Mouse (Mus musculus) ES-E14 (cell line): Measurements from ENCODE around the gene Asz1. TPM values are rescaled to one million over a fixed set of nuclear protein-coding genes. Genes with fewer than 3 reads are reported as not detected.
A peak's percentile ranks its signal among the peaks of the same experiment; 100 is the strongest.

ENCODE experiments used
- DNase-seq: peaks from one replicate; pipeline ENCODE4 v3.0.0-alpha.2; 2013; ENCODE audit warnings: low read depth, low spot score
- H3K27ac ChIP-seq: 2 replicates; pipeline ENCODE4 v1.5.1; 2012; ENCODE audit warnings: low read depth, mild to moderate bottlenecking, low read length, moderate library complexity, mixed read lengths; ENCODE audit not compliant: poor library complexity, insufficient read depth, severe bottlenecking
- H3K36me3 ChIP-seq: 2 replicates; pipeline ENCODE4 v1.6.1; 2012; ENCODE audit warnings: mild to moderate bottlenecking, low read length, moderate library complexity, mixed read lengths; ENCODE audit not compliant: control insufficient read depth, poor library complexity, insufficient read depth, severe bottlenecking
- H3K4me1 ChIP-seq, 2 experiments: fragments of 150-350 bp in 1 of 2; sonication (generic) in 1 of 2; 2 replicates each; pipeline ENCODE4 v1.6.1; 2012; ENCODE audit warnings: low read length in 2 of 2, mild to moderate bottlenecking in 1 of 2, mixed read lengths in 1 of 2; ENCODE audit not compliant: control insufficient read depth in 2 of 2, insufficient read depth in 2 of 2, poor library complexity in 1 of 2
- H3K4me3 ChIP-seq, 2 experiments: fragments of 150-350 bp in 1 of 2; sonication (generic) in 1 of 2; 2 replicates each; pipeline ENCODE4 v1.5.1; 2012; ENCODE audit warnings: low read length in 2 of 2, low read depth in 1 of 2, mild to moderate bottlenecking in 1 of 2, mixed read lengths in 1 of 2; ENCODE audit not compliant: insufficient read depth in 1 of 2, poor library complexity in 1 of 2, severe bottlenecking in 1 of 2
- H3K9ac ChIP-seq: 2 replicates; pipeline ENCODE4 v1.6.1; 2012; ENCODE audit warnings: low read depth, mild to moderate bottlenecking, low read length, mixed read lengths; ENCODE audit not compliant: poor library complexity, insufficient read depth, severe bottlenecking
- H3K9me3 ChIP-seq: fragments of 150-350 bp; sonication (generic); 2 replicates; pipeline ENCODE4 v1.6.1; 2012; ENCODE audit warnings: low read depth, mild to moderate bottlenecking, low read length; ENCODE audit not compliant: control insufficient read depth, insufficient read depth
- CHD2 ChIP-seq: IDR thresholded peaks from 2 replicates; pipeline ENCODE4 v1.6.1; 2014; ENCODE audit warnings: mild to moderate bottlenecking, low read depth, low read length, inconsistent platforms
- HCFC1 ChIP-seq: IDR thresholded peaks from 2 replicates; pipeline ENCODE4 v1.6.1; 2012; ENCODE audit warnings: low read length, inconsistent platforms, borderline replicate concordance; ENCODE audit not compliant: insufficient read depth
- MAFK ChIP-seq: IDR thresholded peaks from 2 replicates; pipeline ENCODE4 v1.6.1; 2014; ENCODE audit warnings: mild to moderate bottlenecking, low read depth, low read length, inconsistent platforms; ENCODE audit not compliant: insufficient read depth
- ZC3H11A ChIP-seq: IDR thresholded peaks from 2 replicates; pipeline ENCODE4 v1.6.1; 2012; ENCODE audit warnings: low read depth, mild to moderate bottlenecking, inconsistent platforms, low read length, borderline replicate concordance
- ZNF384 ChIP-seq: IDR thresholded peaks from 2 replicates; pipeline ENCODE4 v1.6.1; 2012; ENCODE audit warnings: low read depth, low read length, inconsistent platforms
- in situ Hi-C, 2 experiments: fragments of 600-800 bp; cut with MboI; formaldehyde crosslinking; loops; one replicate each; pipeline ENCODE4 v1.15.1; 2025; ENCODE audit warnings: low sequenced_read_pairs in 2 of 2, inconsistent platforms in 1 of 2; ENCODE audit not compliant: unreplicated experiment in 2 of 2
- total RNA-seq: library from RNA; depleted of rRNA; stranded (reverse); fragments of 300-350 nt; gene quantifications from 2 replicates; pipeline ENCODE4 v1.2.3, GENCODE M21; 2012

Gene Asz1
- total RNA-seq, 1 experiment: 1.6 TPM

GRCm38 (mm10) chr6:18127206-18127983 lies 18.5 kb upstream of the Asz1 start:
- in situ Hi-C loops: no loop called here
- no peaks in the 10 kb centered on the region for H3K36me3 ChIP-seq
- DNase-seq: no peak
- H3K4me1 ChIP-seq: no peaks in the 10 kb centered on the region
- H3K4me3 ChIP-seq: no peak overlapping the region
- no peak overlapping the region for H3K27ac ChIP-seq
- H3K9me3 ChIP-seq: no peaks in the 10 kb centered on the region
- TF ChIP-seq HCFC1 (no peak), MAFK (no peak), CHD2 (no peak), ZC3H11A (no peak), ZNF384 (no peak)
- no peak overlapping the region for H3K9ac ChIP-seq

- no peak for TF ChIP-seq CHD2
- TF ChIP-seq ZNF384: no peak
- TF ChIP-seq ZC3H11A: no peak
- no peak for TF ChIP-seq MAFK
- TF ChIP-seq HCFC1: no peak
- DNase-seq: no peak
- in situ Hi-C loops: loop anchor here in 1 of 2 experiments (25.0 kb wide), 1 partner anchor 715 kb away; no protein-coding TSS in a partner anchor
- Histone ChIP-seq H3K4me1 (no peaks in the 10 kb centered on the region), H3K4me3 (no peak overlapping the region), H3K9ac (no peak overlapping the region), H3K27ac (no peak overlapping the region), H3K36me3 (no peaks in the 10 kb centered on the region), H3K9me3 (no peaks in the 10 kb centered on the region)
Observed at GRCm38 (mm10) chr6:18096861-18097260, 12.0 kb downstream of the Asz1 start.

GRCm38 (mm10) chr6:18089098-18089497 lies 19.8 kb downstream of the Asz1 start:
- Histone ChIP-seq H3K4me1 (no peaks in the 10 kb centered on the region), H3K27ac (no peak overlapping the region), H3K36me3 (no peaks in the 10 kb centered on the region), H3K9ac (no peak overlapping the region), H3K4me3 (no peak overlapping the region), H3K9me3 (no peaks in the 10 kb centered on the region)
- in situ Hi-C loops: loop anchor here in 1 of 2 experiments (10.0 to 25.0 kb wide), 2 partner anchors 286 to 723 kb away; no protein-coding TSS in a partner anchor
- DNase-seq: no peak
- TF ChIP-seq CHD2: no peak
- TF ChIP-seq MAFK: no peak
- TF ChIP-seq ZNF384: no peak
- TF ChIP-seq HCFC1: no peak
- TF ChIP-seq ZC3H11A: no peak

- TF ChIP-seq MAFK (no peak), HCFC1 (no peak), CHD2 (no peak), ZC3H11A (peak; percentile 47; the same call in 1 of the 2 replicates), ZNF384 (no peak)
- no peaks in the 10 kb centered on the region for H3K4me1 ChIP-seq
- H3K27ac ChIP-seq: no peak overlapping the region
- H3K9ac ChIP-seq: no peak overlapping the region
- no peak overlapping the region for H3K4me3 ChIP-seq
- in situ Hi-C loops: loop anchor here in 1 of 2 experiments (10.0 to 25.0 kb wide), 2 partner anchors 288 to 725 kb away; no protein-coding TSS in a partner anchor
- H3K36me3 ChIP-seq: no peaks in the 10 kb centered on the region
- DNase-seq: peak; percentile 6
- no peaks in the 10 kb centered on the region for H3K9me3 ChIP-seq
Observed at GRCm38 (mm10) chr6:18087160-18087804, 21.6 kb downstream of the Asz1 start.
